Mouse (Mus musculus) heart, adult 2 months (tissue): Measurements from ENCODE around the gene Cd160.

Experiments used
- CTCF ChIP-seq: fragments of 200-600 bp; IDR thresholded peaks from 2 replicates; pipeline ENCODE4 v1.8.1; 2022; ENCODE audit warnings: antibody characterized with exemption, mild to moderate bottlenecking, moderate library complexity
- POLR2A ChIP-seq: fragments of 200-500 bp; IDR thresholded peaks from 2 replicates; pipeline ENCODE4 v1.6.1; 2011; ENCODE audit warnings: mild to moderate bottlenecking, low read depth, low read length, control low read depth; ENCODE audit not compliant: insufficient read depth

DNA sequence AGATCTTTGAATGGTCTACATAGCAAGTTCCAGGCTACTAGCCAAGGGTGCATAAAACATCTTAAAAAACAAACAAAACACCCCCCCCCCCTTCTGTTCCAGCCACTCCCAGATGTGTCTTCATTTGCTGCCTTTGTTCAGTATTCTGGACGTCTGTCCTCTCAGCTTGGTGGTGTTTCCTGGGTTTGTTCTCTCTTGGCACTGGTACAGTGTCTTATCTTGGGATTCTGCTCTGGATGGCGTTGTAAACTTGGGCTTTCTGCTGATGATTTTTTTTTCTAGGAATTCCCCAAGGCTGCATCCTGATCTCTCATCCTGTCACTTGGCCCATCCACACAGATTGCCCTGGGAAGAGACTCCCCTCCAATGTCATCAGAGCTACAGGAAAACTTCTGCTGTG, 7.3 kb upstream of the Cd160 start:
- no peak for TF ChIP-seq CTCF
- TF ChIP-seq POLR2A = no peak
